Mouse (Mus musculus) spleen, adult 12 weeks (tissue): ENCODE data around the gene Srsf12.

ENCODE experiments used
- DNase-seq: peaks from one replicate; pipeline ENCODE4 v3.0.0; 2022; ENCODE audit warnings: low spot score

The Srsf12 gene

GRCm38 (mm10) chr4:33208881-33209841 lies at the start of gene Srsf12:
Gene Srsf12, plus strand, starts transcription at chr4:33208991.
- peak; percentile 8 for DNase-seq

- no peak for DNase-seq
Measured at GRCm38 (mm10) chr4:33183477-33183876, 25.3 kb upstream of the Srsf12 start.

GRCm38 (mm10) chr4:33188164-33188563 lies 20.6 kb upstream of the Srsf12 start:
- DNase-seq = no peak

GRCm38 (mm10) chr4:33188781-33189734 lies 19.7 kb upstream of the Srsf12 start:
- DNase-seq = peak; percentile 23

- no peak for DNase-seq
Measured at GRCm38 (mm10) chr4:33189735-33190036, 19.1 kb upstream of the Srsf12 start, which contains the start of gene Pm20d2. Gene Pm20d2, minus strand, starts transcription at chr4:33189737.

GRCm38 (mm10) chr4:33198117-33198516 lies 10.7 kb upstream of the Srsf12 start:
- DNase-seq = no peak

GRCm38 (mm10) chr4:33204682-33205081 lies 4.1 kb upstream of the Srsf12 start:
- no peak for DNase-seq

- DNase-seq = no peak
Measured at GRCm38 (mm10) chr4:33207551-33207950, 1.2 kb upstream of the Srsf12 start.

GRCm38 (mm10) chr4:33221847-33222246 lies 13.1 kb downstream of the Srsf12 start:
- DNase-seq = no peak

GRCm38 (mm10) chr4:33224003-33224675 lies 15.3 kb downstream of the Srsf12 start:
- no peak for DNase-seq

GRCm38 (mm10) chr4:33227164-33227563 lies 18.4 kb downstream of the Srsf12 start:
- DNase-seq = no peak

GRCm38 (mm10) chr4:33229639-33230038 lies 20.8 kb downstream of the Srsf12 start:
- no peak for DNase-seq

GRCm38 (mm10) chr4:33230881-33231280 lies 22.1 kb downstream of the Srsf12 start:
- DNase-seq = no peak

- no peak for DNase-seq
Measured at GRCm38 (mm10) chr4:33242536-33242935, 33.7 kb downstream of the Srsf12 start.

- DNase-seq = no peak
Measured at GRCm38 (mm10) chr4:33243016-33243758, 34.4 kb downstream of the Srsf12 start.

GRCm38 (mm10) chr4:33243921-33244320 lies 35.1 kb downstream of the Srsf12 start:
- no peak for DNase-seq

GRCm38 (mm10) chr4:33245853-33246395 lies 37.1 kb downstream of the Srsf12 start:
- DNase-seq = no peak

- peak; percentile 97 for DNase-seq
Measured at GRCm38 (mm10) chr4:33247479-33248053, 38.8 kb downstream of the Srsf12 start.

GRCm38 (mm10) chr4:33248062-33248889 lies 39.5 kb downstream of the Srsf12 start:
- peak; percentile 98 for DNase-seq

GRCm38 (mm10) chr4:33248915-33249314 lies 40.1 kb downstream of the Srsf12 start:
- DNase-seq = no peak
